Mouse (Mus musculus) myocyte (in vitro differentiated cells): ENCODE results near the gene Pcbp4. TPM values are rescaled to one million over a fixed set of nuclear protein-coding genes. Genes with fewer than 3 reads are reported as not detected.

Source experiments
- H3K27me3 ChIP-seq: one replicate; pipeline ENCODE4 v1.6.1; 2011; ENCODE audit not compliant: control insufficient read depth, insufficient read depth, insufficient read length
- H3K36me3 ChIP-seq: one replicate; pipeline ENCODE4 v1.6.1; 2011; ENCODE audit not compliant: control insufficient read depth, insufficient read depth
- H3K4me2 ChIP-seq: one replicate; pipeline ENCODE4 v1.6.1; 2011; ENCODE audit warnings: low read depth, control low read depth
- H3K4me3 ChIP-seq: one replicate; pipeline ENCODE4 v1.5.1; 2011; ENCODE audit warnings: mild to moderate bottlenecking, control low read depth, moderate library complexity
- H3K79me2 ChIP-seq: one replicate; pipeline ENCODE4 v1.6.1; 2011; ENCODE audit not compliant: control insufficient read depth, insufficient read depth
- H3ac ChIP-seq: one replicate; pipeline ENCODE4 v1.6.1; 2011; ENCODE audit not compliant: control insufficient read depth, insufficient read length
- CEBPB ChIP-seq: IDR thresholded peaks from 2 replicates; pipeline ENCODE4 v1.6.1; 2011; ENCODE audit warnings: mild to moderate bottlenecking, moderate library complexity; ENCODE audit not compliant: poor library complexity, insufficient read depth, severe bottlenecking
- E2F4 ChIP-seq: IDR thresholded peaks from one replicate; pipeline ENCODE4 v1.6.1; 2011; ENCODE audit warnings: mild to moderate bottlenecking, control low read depth, moderate library complexity; ENCODE audit not compliant: insufficient read depth
- MAX ChIP-seq: IDR thresholded peaks from one replicate; pipeline ENCODE4 v1.6.1; 2011; ENCODE audit warnings: low read depth, mild to moderate bottlenecking, control low read depth
- MYOD1 ChIP-seq, 3 experiments: IDR thresholded peaks; one replicate each; pipeline ENCODE4 v1.6.1; 2011; ENCODE audit warnings: control low read depth in 2 of 3, low read depth in 2 of 3, mild to moderate bottlenecking in 2 of 3, moderate library complexity in 1 of 3; ENCODE audit not compliant: insufficient read length in 2 of 3, control insufficient read depth in 1 of 3
- MYOG ChIP-seq, 3 experiments: IDR thresholded peaks; one replicate each; pipeline ENCODE4 v1.6.1; 2011; ENCODE audit warnings: control low read depth in 2 of 3, low read depth in 2 of 3, mild to moderate bottlenecking in 2 of 3; ENCODE audit not compliant: insufficient read length in 2 of 3, control insufficient read depth in 1 of 3, insufficient read depth in 1 of 3
- POLR2A ChIP-seq: IDR thresholded peaks from one replicate; pipeline ENCODE4 v1.6.1; 2011; ENCODE audit warnings: low read depth, mild to moderate bottlenecking, control low read depth, moderate library complexity; ENCODE audit not compliant: insufficient read length
- POLR2AphosphoS2 ChIP-seq: IDR thresholded peaks from one replicate; pipeline ENCODE4 v1.6.1; 2011; ENCODE audit warnings: low read depth, control low read depth; ENCODE audit not compliant: insufficient read length
- REST ChIP-seq: IDR thresholded peaks from one replicate; pipeline ENCODE4 v1.6.1; 2011; ENCODE audit warnings: mild to moderate bottlenecking, control low read depth, moderate library complexity; ENCODE audit not compliant: insufficient read depth, insufficient read length
- SRF ChIP-seq: IDR thresholded peaks from one replicate; pipeline ENCODE4 v1.6.1; 2011; ENCODE audit warnings: low read depth; ENCODE audit not compliant: control insufficient read depth, insufficient read length
- TCF12 ChIP-seq: IDR thresholded peaks from one replicate; pipeline ENCODE4 v1.6.1; 2011; ENCODE audit warnings: mild to moderate bottlenecking, control low read depth; ENCODE audit not compliant: poor library complexity, insufficient read depth, severe bottlenecking
- TCF3 ChIP-seq: IDR thresholded peaks from one replicate; pipeline ENCODE4 v1.6.1; 2011; ENCODE audit warnings: low read depth, control low read depth; ENCODE audit not compliant: insufficient read length
- USF1 ChIP-seq: IDR thresholded peaks from one replicate; pipeline ENCODE4 v1.6.1; 2011; ENCODE audit warnings: low read depth, mild to moderate bottlenecking, control low read depth, moderate library complexity
- polyA plus RNA-seq: library from polyadenylated mRNA; unstranded; fragments of >200 nt; fragmentation: generic; extraction: Trizol; gene quantifications from one replicate; pipeline ENCODE4 v1.2.1, GENCODE M21; 2012; ENCODE audit warnings: missing spikeins

Gene Pcbp4
- polyA plus RNA-seq, 1 experiment, result 274 TPM

DNA sequence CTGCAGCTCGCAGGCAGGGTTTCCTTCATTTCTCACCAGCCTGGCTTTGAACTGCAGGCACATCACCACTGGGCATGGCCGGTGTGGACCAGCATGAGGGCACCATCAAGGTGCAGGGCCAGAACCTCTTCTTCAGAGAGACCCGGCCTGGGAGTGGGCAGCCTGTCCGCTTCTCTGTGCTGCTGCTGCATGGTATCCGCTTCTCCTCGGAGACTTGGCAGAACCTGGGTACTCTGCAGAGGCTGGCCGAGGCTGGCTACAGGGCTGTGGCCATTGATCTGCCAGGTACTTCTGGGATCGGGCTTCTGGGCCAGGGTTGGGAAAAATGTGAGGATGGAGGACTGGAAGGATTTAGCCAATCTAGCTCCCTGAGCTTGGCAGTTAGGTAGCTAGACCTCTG is 3.1 kb upstream of the Pcbp4 start:
- H3K79me2 ChIP-seq, result peaks cover 10% of the 10 kb centered on the region
- no peak overlapping the region for H3ac ChIP-seq
- H3K4me3 ChIP-seq, result no peak overlapping the region
- H3K36me3 ChIP-seq, result no peaks in the 10 kb centered on the region
- no peak for TF ChIP-seq TCF3
- TF ChIP-seq REST, result no peak
- TF ChIP-seq MAX, result no peak
- TF ChIP-seq POLR2A, result no peak
- no peak for TF ChIP-seq SRF
- TF ChIP-seq CEBPB, result no peak
- no peak for TF ChIP-seq TCF12
- no peak for TF ChIP-seq POLR2AphosphoS2
- TF ChIP-seq USF1, result no peak
- TF ChIP-seq MYOD1 (IDR thresholded peaks at IDR 0.05; ENCODE audit: control insufficient read depth in 1 of 3, insufficient read length in 2 of 3, low read depth in 2 of 3), result no peak
- TF ChIP-seq MYOG (IDR thresholded peaks at IDR 0.05; ENCODE audit: control insufficient read depth in 1 of 3, insufficient read depth in 1 of 3, insufficient read length in 2 of 3, low read depth in 2 of 3), result no peak
- TF ChIP-seq E2F4, result no peak
- H3K4me2 ChIP-seq, result peak overlapping the region; percentile 46
- H3K27me3 ChIP-seq, result no peaks in the 10 kb centered on the region

DNA sequence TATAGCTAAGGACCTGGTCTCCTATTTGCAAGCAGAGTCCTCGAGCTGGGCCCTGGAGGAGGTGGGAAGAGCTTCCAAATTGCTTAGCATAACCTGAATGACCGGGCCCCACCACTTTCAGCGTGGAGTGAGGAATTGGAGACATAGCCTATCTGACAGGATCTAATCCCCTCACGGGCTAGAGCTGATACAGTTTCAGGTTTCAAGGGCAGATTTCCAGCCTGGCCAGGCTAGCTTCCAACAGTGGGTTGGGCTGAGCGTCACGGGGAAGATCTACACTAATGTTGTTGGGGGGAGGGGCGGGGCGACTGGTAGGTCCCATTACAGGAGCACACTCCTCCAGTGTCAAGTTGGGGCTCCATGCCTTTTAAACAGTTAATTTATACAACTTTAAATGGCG is 2.4 kb upstream of the Pcbp4 start:
- Histone ChIP-seq H3K36me3 (no peaks in the 10 kb centered on the region), H3ac (no peak overlapping the region), H3K27me3 (no peaks in the 10 kb centered on the region), H3K4me2 (peak overlapping the region; percentile 46), H3K79me2 (peaks cover 17% of the 10 kb centered on the region), H3K4me3 (no peak overlapping the region)
- peak; percentile 18 for TF ChIP-seq SRF
- TF ChIP-seq MYOG (IDR thresholded peaks at IDR 0.05; ENCODE audit: control insufficient read depth in 1 of 3, insufficient read depth in 1 of 3, insufficient read length in 2 of 3, low read depth in 2 of 3), result no peak

DNA sequence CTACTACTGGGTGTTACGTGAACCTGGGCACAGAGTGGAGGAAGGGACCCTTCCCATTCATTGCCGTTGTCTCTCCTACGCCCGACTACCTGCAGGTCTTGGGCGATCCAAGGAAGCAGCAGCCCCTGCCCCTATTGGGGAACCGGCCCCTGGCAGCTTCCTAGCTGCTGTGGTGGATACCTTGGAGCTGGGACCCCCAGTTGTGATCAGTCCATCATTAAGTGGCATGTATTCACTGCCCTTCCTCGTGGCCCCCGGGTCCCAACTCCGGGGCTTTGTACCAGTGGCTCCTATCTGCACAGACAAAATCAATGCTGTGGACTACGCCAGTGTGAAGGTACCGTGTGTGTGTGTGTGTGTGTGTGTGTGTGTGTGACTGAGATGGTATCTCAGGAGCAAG is 1.8 kb upstream of the Pcbp4 start:
- no peaks in the 10 kb centered on the region for H3K36me3 ChIP-seq

DNA sequence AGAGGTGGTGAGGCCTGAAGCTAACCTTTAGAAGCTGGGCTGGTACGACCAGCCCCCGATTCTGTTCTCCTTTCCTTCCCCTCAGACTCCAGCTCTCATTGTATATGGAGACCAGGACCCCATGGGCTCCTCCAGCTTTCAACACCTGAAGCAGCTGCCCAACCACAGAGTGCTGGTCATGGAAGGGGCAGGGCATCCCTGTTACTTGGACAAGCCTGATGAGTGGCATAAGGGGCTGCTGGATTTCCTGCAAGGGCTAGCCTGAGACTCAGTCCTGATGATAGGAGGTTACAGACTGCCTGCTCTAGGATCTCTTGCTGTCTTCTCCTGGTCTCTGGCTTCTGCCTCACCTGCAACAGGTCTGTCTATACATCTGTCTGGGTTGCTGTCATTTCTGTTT is 1.2 kb upstream of the Pcbp4 start:
- H3K4me3 ChIP-seq, result no peak overlapping the region
- H3K27me3 ChIP-seq, result no peaks in the 10 kb centered on the region
- H3K4me2 ChIP-seq, result no peak overlapping the region
- no peaks in the 10 kb centered on the region for H3K36me3 ChIP-seq
- TF ChIP-seq CEBPB (no peak), TCF12 (no peak), MYOD1 (IDR thresholded peaks at IDR 0.05; ENCODE audit: control insufficient read depth in 1 of 3, insufficient read length in 2 of 3, low read depth in 2 of 3) (no peak), POLR2A (no peak), SRF (no peak), MYOG (IDR thresholded peaks at IDR 0.05; ENCODE audit: control insufficient read depth in 1 of 3, insufficient read depth in 1 of 3, insufficient read length in 2 of 3, low read depth in 2 of 3) (no peak), REST (no peak), E2F4 (no peak), POLR2AphosphoS2 (no peak), USF1 (no peak), TCF3 (no peak), MAX (no peak)
- peaks cover 29% of the 10 kb centered on the region for H3K79me2 ChIP-seq
- no peak overlapping the region for H3ac ChIP-seq

More for the DNA sequence above, 1.8 kb upstream of the Pcbp4 start:
- Histone ChIP-seq H3K27me3 (no peaks in the 10 kb centered on the region), H3ac (no peak overlapping the region), H3K4me3 (no peak overlapping the region), H3K4me2 (peak overlapping the region; percentile 46), H3K79me2 (peaks cover 23% of the 10 kb centered on the region)
- no peak for TF ChIP-seq POLR2A
- no peak for TF ChIP-seq USF1
- no peak for TF ChIP-seq TCF3
- TF ChIP-seq MAX, result no peak
- no peak for TF ChIP-seq TCF12
- TF ChIP-seq REST, result no peak
- no peak for TF ChIP-seq E2F4
- no peak for TF ChIP-seq SRF
- no peak for TF ChIP-seq MYOD1 (IDR thresholded peaks at IDR 0.05; ENCODE audit: control insufficient read depth in 1 of 3, insufficient read length in 2 of 3, low read depth in 2 of 3)
- no peak for TF ChIP-seq MYOG (IDR thresholded peaks at IDR 0.05; ENCODE audit: control insufficient read depth in 1 of 3, insufficient read depth in 1 of 3, insufficient read length in 2 of 3, low read depth in 2 of 3)
- no peak for TF ChIP-seq POLR2AphosphoS2
- TF ChIP-seq CEBPB, result no peak

DNA sequence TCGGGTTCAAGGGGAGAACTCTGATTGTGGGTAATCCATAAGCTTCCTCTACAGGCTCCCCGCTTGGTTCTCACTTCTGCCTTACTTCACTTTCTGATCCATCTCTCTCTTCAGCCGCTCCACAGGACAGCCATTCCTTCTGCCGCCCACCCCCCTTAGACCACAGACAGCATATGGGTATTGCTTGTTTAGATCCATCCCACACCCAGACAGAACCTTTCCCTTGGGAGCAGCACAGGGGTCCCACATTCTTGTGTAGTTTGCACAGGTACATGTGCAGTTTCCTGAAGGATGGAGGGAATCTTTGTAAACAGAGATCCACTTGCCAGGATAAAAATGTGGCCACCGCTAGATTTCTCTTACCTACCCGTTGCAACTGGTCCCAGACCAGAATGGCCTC is 740 bp upstream of the Pcbp4 start:
- peak overlapping the region; percentile 93 for H3K4me2 ChIP-seq
- peaks cover 34% of the 10 kb centered on the region for H3K79me2 ChIP-seq
- TF ChIP-seq MAX (no peak), USF1 (no peak), REST (no peak), MYOD1 (IDR thresholded peaks at IDR 0.05; ENCODE audit: control insufficient read depth in 1 of 3, insufficient read length in 2 of 3, low read depth in 2 of 3) (no peak), TCF12 (no peak), E2F4 (no peak), TCF3 (no peak), POLR2AphosphoS2 (no peak), MYOG (IDR thresholded peaks at IDR 0.05; ENCODE audit: control insufficient read depth in 1 of 3, insufficient read depth in 1 of 3, insufficient read length in 2 of 3, low read depth in 2 of 3) (no peak), POLR2A (no peak), CEBPB (no peak), SRF (no peak)
- no peaks in the 10 kb centered on the region for H3K36me3 ChIP-seq
- no peak overlapping the region for H3ac ChIP-seq
- H3K4me3 ChIP-seq, result peak overlapping the region; percentile 75
- no peaks in the 10 kb centered on the region for H3K27me3 ChIP-seq
